10 mouse cellular contexts compared by ENCODE assay signal in genomic region chr11:81486265-81486940, GRCm38 (mm10).
DNase-seq lines count a peak whose midpoint lies in the region; ATAC-seq and TF ChIP-seq lines count a peak whose summit lies in the region.
"Had no signal": no experiment of that assay in that cellular context is flagged by ENCODE, and none has a peak within 500 bp of the region (broad histone marks: within the 10 kb centered on the region; RNA-seq: fewer than 3 reads in every experiment).

No protein-coding gene starts in this region.

- DNase-seq in forebrain, embryonic 10.5 days (ENCODE audit: extremely low spot score, low spot score) = no peak
- DNase-seq in right cerebral cortex, adult 18-20 months = peak; percentile 45
- no peak for DNase-seq in right cerebral cortex, postnatal 4 days
- peak; percentile 51 for DNase-seq in forelimb bud, embryonic 11.5 days (ENCODE audit: low read depth, low spot score)

- H3K4me2 ChIP-seq in forebrain, embryonic 15.5 days (replicated peaks) = no peak overlapping the region
- no peak overlapping the region for H3K4me2 ChIP-seq in myocyte (ENCODE audit: low read depth)
- no peak overlapping the region for H3K4me2 ChIP-seq in midbrain, embryonic 15.5 days
- H3K4me2 ChIP-seq: heart, embryonic 15.5 days had no signal

- 13% methylated on average over 6 of the region's 6 CpGs for WGBS in forebrain, embryonic 15.5 days
- WGBS in forebrain, embryonic 10.5 days = 28% methylated on average over 6 of the region's 6 CpGs
- WGBS in midbrain, embryonic 15.5 days = 13% methylated on average over 6 of the region's 6 CpGs

- H3K4me1 ChIP-seq in forebrain, embryonic 15.5 days = peaks cover 13% of the 10 kb centered on the region; the same call in 1 of the 2 replicates
- no peaks in the 10 kb centered on the region for H3K4me1 ChIP-seq in forebrain, embryonic 10.5 days
- no peaks in the 10 kb centered on the region for H3K4me1 ChIP-seq in midbrain, embryonic 15.5 days
- H3K4me1 ChIP-seq: heart, embryonic 15.5 days had no signal

- H3K9me3 ChIP-seq in forebrain, embryonic 15.5 days = no peaks in the 10 kb centered on the region
- no peaks in the 10 kb centered on the region for H3K9me3 ChIP-seq in forebrain, embryonic 10.5 days
- no peaks in the 10 kb centered on the region for H3K9me3 ChIP-seq in midbrain, embryonic 15.5 days
- H3K9me3 ChIP-seq: heart, embryonic 15.5 days had no signal

- no peak overlapping the region for H3K9ac ChIP-seq in forebrain, embryonic 15.5 days (replicated peaks)
- H3K9ac ChIP-seq in midbrain, embryonic 15.5 days = no peak overlapping the region
- H3K9ac ChIP-seq: heart, embryonic 15.5 days had no signal

- ATAC-seq in forebrain, embryonic 15.5 days (replicated peaks) = peak; percentile 72
- ATAC-seq in megakaryocyte, adult 5-6 weeks (ENCODE audit: poor library complexity, severe bottlenecking) = no peak
- no peak for ATAC-seq in midbrain, embryonic 15.5 days (replicated peaks)

- H3K27me3 ChIP-seq in forebrain, embryonic 15.5 days = no peaks in the 10 kb centered on the region
- H3K27me3 ChIP-seq in forebrain, embryonic 10.5 days (ENCODE audit: poor library complexity, severe bottlenecking) = no peaks in the 10 kb centered on the region
- no peaks in the 10 kb centered on the region for H3K27me3 ChIP-seq in myocyte (ENCODE audit: control insufficient read depth, insufficient read depth, insufficient read length)
- no peaks in the 10 kb centered on the region for H3K27me3 ChIP-seq in midbrain, embryonic 15.5 days (replicated peaks)
- H3K27me3 ChIP-seq: heart, embryonic 15.5 days had no signal

- H3ac ChIP-seq in myocyte (ENCODE audit: control insufficient read depth, insufficient read length) = no peak overlapping the region

- no peak overlapping the region for H3K4me3 ChIP-seq in forebrain, embryonic 15.5 days
- no peak overlapping the region for H3K4me3 ChIP-seq in forebrain, embryonic 10.5 days
- H3K4me3 ChIP-seq in myocyte = no peak overlapping the region
- H3K4me3 ChIP-seq in midbrain, embryonic 15.5 days = no peak overlapping the region
- H3K4me3 ChIP-seq: erythroblast, embryonic 14.5 days; heart, embryonic 15.5 days had no signal

- TF ChIP-seq POLR2A in myocyte (IDR thresholded peaks at IDR 0.05; ENCODE audit: insufficient read length, low read depth) = no peak

- no peaks in the 10 kb centered on the region for H3K79me2 ChIP-seq in myocyte (ENCODE audit: control insufficient read depth, insufficient read depth)

- H3K27ac ChIP-seq in forebrain, embryonic 15.5 days (replicated peaks) = peak overlapping the region; percentile 81
- H3K27ac ChIP-seq in forebrain, embryonic 10.5 days = no peak overlapping the region
- no peak overlapping the region for H3K27ac ChIP-seq in midbrain, embryonic 15.5 days
- H3K27ac ChIP-seq: heart, embryonic 15.5 days had no signal

- no peaks in the 10 kb centered on the region for H3K36me3 ChIP-seq in forebrain, embryonic 15.5 days
- H3K36me3 ChIP-seq in forebrain, embryonic 10.5 days (replicated peaks) = no peaks in the 10 kb centered on the region
- no peaks in the 10 kb centered on the region for H3K36me3 ChIP-seq in myocyte (ENCODE audit: control insufficient read depth, insufficient read depth)
- H3K36me3 ChIP-seq in midbrain, embryonic 15.5 days (replicated peaks) = no peaks in the 10 kb centered on the region
- H3K36me3 ChIP-seq: heart, embryonic 15.5 days had no signal

TF ChIP-seq in myocyte, 11 proteins besides CTCF, POLR2A, EP300 and RAD21:
- no peak for TF ChIP-seq TCF12 (IDR thresholded peaks at IDR 0.05; ENCODE audit: insufficient read depth, poor library complexity, severe bottlenecking)
- TF ChIP-seq REST (IDR thresholded peaks at IDR 0.05; ENCODE audit: insufficient read depth, insufficient read length) = peak; percentile 68

Comparison
In these comparisons a context has a peak if more than half of its experiments do, and no peak if none do; other contexts are left out.
1. DNase-seq: peak in right cerebral cortex, adult 18-20 months (single experiment) and forelimb bud, embryonic 11.5 days (single experiment); none in forebrain, embryonic 10.5 days (single experiment) and right cerebral cortex, postnatal 4 days (single experiment).